Mouse (Mus musculus): Measurements from ENCODE around the gene Fktn. TPM values are rescaled to one million over a fixed set of nuclear protein-coding genes. Genes with fewer than 3 reads are reported as not detected.

Gene Fktn
- polyA plus RNA-seq, 1 experiment from 2014 or later: 18.6 TPM

Other genes with a start within 250 kb of the Fktn start
- 7.9 and 9.8 TPM in 2 replicates for gene Fsd1l, start 82.5 kb upstream of the Fktn start, polyA plus RNA-seq (2015; fragmentation: Nextera tagmentation; extraction: Ambion mirVana)
- 0.08 TPM in 1 of 2 replicates, not detected in the other for gene Tal2, start 65.7 kb downstream of the Fktn start, polyA plus RNA-seq (2015; fragmentation: Nextera tagmentation; extraction: Ambion mirVana)
- 8.1 and 9.7 TPM in 2 replicates for gene Tmem38b, start 112.0 kb downstream of the Fktn start, polyA plus RNA-seq (2015; fragmentation: Nextera tagmentation; extraction: Ambion mirVana)